Mouse (Mus musculus): ENCODE measurements around the gene Ppt2. TPM values are rescaled to one million over a fixed set of nuclear protein-coding genes. Genes with fewer than 3 reads are reported as not detected.

Gene Ppt2
- polyA plus RNA-seq, 1 experiment from 2014 or later = 17.7 TPM

- ATAC-seq = no peak
- 80% methylated on average over 3 of the region's 3 CpGs for WGBS
- H3K4me2 ChIP-seq (ENCODE audit: low read length) = no peak overlapping the region
Observed at GRCm38 (mm10) chr17:34658591-34658990, 30.3 kb upstream of the Ppt2 start.

GRCm38 (mm10) chr17:34658145-34658544 lies 29.8 kb upstream of the Ppt2 start:
- 81% methylated on average over 2 of the region's 2 CpGs for WGBS
- peaks cover 18% of the 10 kb centered on the region for H3K27me3 ChIP-seq (replicated peaks; ENCODE audit: control insufficient read depth, insufficient read depth, low read length)
- H3K9ac ChIP-seq (replicated peaks; ENCODE audit: low read depth, low read length) = no peak overlapping the region
- H3K27ac ChIP-seq (ENCODE audit: low read length) = no peak overlapping the region
- H3K4me2 ChIP-seq (ENCODE audit: low read length) = no peak overlapping the region
- H3K4me3 ChIP-seq (replicated peaks; ENCODE audit: low read length) = no peak overlapping the region
- H3K9me3 ChIP-seq (ENCODE audit: control insufficient read depth, low read length) = no peaks in the 10 kb centered on the region
- H3K4me1 ChIP-seq (replicated peaks; ENCODE audit: control insufficient read depth, insufficient read depth, low read length) = peaks cover 3% of the 10 kb centered on the region; the same call in 1 of the 2 replicates
- ATAC-seq = no peak
- 0 out of 2 replicates have a peak, but pooled peaks cover 7% of the 10 kb centered on the region for H3K36me3 ChIP-seq (ENCODE audit: control insufficient read depth, insufficient read depth)

More at GRCm38 (mm10) chr17:34658591-34658990, 30.3 kb upstream of the Ppt2 start:
- Histone ChIP-seq H3K4me1 (replicated peaks; ENCODE audit: control insufficient read depth, insufficient read depth, low read length) (peaks cover 3% of the 10 kb centered on the region; the same call in 1 of the 2 replicates), H3K27ac (ENCODE audit: low read length) (no peak overlapping the region), H3K9ac (replicated peaks; ENCODE audit: low read depth, low read length) (no peak overlapping the region), H3K27me3 (replicated peaks; ENCODE audit: control insufficient read depth, insufficient read depth, low read length) (peaks cover 18% of the 10 kb centered on the region), H3K36me3 (ENCODE audit: control insufficient read depth, insufficient read depth) (0 out of 2 replicates have a peak, but pooled peaks cover 4% of the 10 kb centered on the region), H3K9me3 (ENCODE audit: control insufficient read depth, low read length) (no peaks in the 10 kb centered on the region), H3K4me3 (replicated peaks; ENCODE audit: low read length) (no peak overlapping the region)

- no peak overlapping the region for H3K9ac ChIP-seq (replicated peaks; ENCODE audit: low read depth, low read length)
- H3K27me3 ChIP-seq (replicated peaks; ENCODE audit: control insufficient read depth, insufficient read depth, low read length) = peaks cover 13% of the 10 kb centered on the region
- no peak overlapping the region for H3K27ac ChIP-seq (ENCODE audit: low read length)
- no peak for ATAC-seq
- 36% methylated on average over 2 of the region's 2 CpGs for WGBS
- peaks cover 10% of the 10 kb centered on the region; the same call in 1 of the 2 replicates for H3K36me3 ChIP-seq (ENCODE audit: control insufficient read depth, insufficient read depth)
- no peaks in the 10 kb centered on the region for H3K9me3 ChIP-seq (ENCODE audit: control insufficient read depth, low read length)
- peaks cover 3% of the 10 kb centered on the region; the same call in 1 of the 2 replicates for H3K4me1 ChIP-seq (replicated peaks; ENCODE audit: control insufficient read depth, insufficient read depth, low read length)
- H3K4me2 ChIP-seq (ENCODE audit: low read length) = no peak overlapping the region
- no peak overlapping the region for H3K4me3 ChIP-seq (replicated peaks; ENCODE audit: low read length)
Observed at GRCm38 (mm10) chr17:34657271-34657670, 29.0 kb upstream of the Ppt2 start.

GRCm38 (mm10) chr17:34656666-34657065 lies 28.4 kb upstream of the Ppt2 start:
- H3K27me3 ChIP-seq (replicated peaks; ENCODE audit: control insufficient read depth, insufficient read depth, low read length) = peaks cover 13% of the 10 kb centered on the region
- no peak overlapping the region for H3K4me2 ChIP-seq (ENCODE audit: low read length)
- H3K4me3 ChIP-seq (replicated peaks; ENCODE audit: low read length) = no peak overlapping the region
- no peak overlapping the region for H3K27ac ChIP-seq (ENCODE audit: low read length)
- H3K9ac ChIP-seq (replicated peaks; ENCODE audit: low read depth, low read length) = no peak overlapping the region
- no peak for ATAC-seq
- peaks cover 3% of the 10 kb centered on the region; the same call in 1 of the 2 replicates for H3K4me1 ChIP-seq (replicated peaks; ENCODE audit: control insufficient read depth, insufficient read depth, low read length)
- H3K36me3 ChIP-seq (ENCODE audit: control insufficient read depth, insufficient read depth) = peaks cover 13% of the 10 kb centered on the region; the same call in 1 of the 2 replicates
- H3K9me3 ChIP-seq (ENCODE audit: control insufficient read depth, low read length) = no peaks in the 10 kb centered on the region
- WGBS = 47% methylated on average over 8 of the region's 8 CpGs

- H3K27me3 ChIP-seq (replicated peaks; ENCODE audit: control insufficient read depth, insufficient read depth, low read length) = peaks cover 13% of the 10 kb centered on the region
- H3K9me3 ChIP-seq (ENCODE audit: control insufficient read depth, low read length) = no peaks in the 10 kb centered on the region
- H3K36me3 ChIP-seq (ENCODE audit: control insufficient read depth, insufficient read depth) = peaks cover 16% of the 10 kb centered on the region
- H3K4me2 ChIP-seq (ENCODE audit: low read length) = no peak overlapping the region
- ATAC-seq = peak; percentile 25; the same call in 1 of the 2 replicates
- WGBS = 46% methylated on average over 4 of the region's 4 CpGs
- no peaks in the 10 kb centered on the region for H3K4me1 ChIP-seq (replicated peaks; ENCODE audit: control insufficient read depth, insufficient read depth, low read length)
- no peak overlapping the region for H3K27ac ChIP-seq (ENCODE audit: low read length)
- no peak overlapping the region for H3K4me3 ChIP-seq (replicated peaks; ENCODE audit: low read length)
- no peak overlapping the region for H3K9ac ChIP-seq (replicated peaks; ENCODE audit: low read depth, low read length)
Observed at GRCm38 (mm10) chr17:34655581-34655991, 27.3 kb upstream of the Ppt2 start.

- Histone ChIP-seq H3K27me3 (replicated peaks; ENCODE audit: control insufficient read depth, insufficient read depth, low read length) (peaks cover 9% of the 10 kb centered on the region), H3K4me2 (ENCODE audit: low read length) (no peak overlapping the region), H3K4me1 (replicated peaks; ENCODE audit: control insufficient read depth, insufficient read depth, low read length) (no peaks in the 10 kb centered on the region), H3K9ac (replicated peaks; ENCODE audit: low read depth, low read length) (no peak overlapping the region), H3K4me3 (replicated peaks; ENCODE audit: low read length) (no peak overlapping the region), H3K9me3 (ENCODE audit: control insufficient read depth, low read length) (no peaks in the 10 kb centered on the region), H3K36me3 (ENCODE audit: control insufficient read depth, insufficient read depth) (peaks cover 20% of the 10 kb centered on the region), H3K27ac (ENCODE audit: low read length) (no peak overlapping the region)
- 96% methylated on average over 5 of the region's 7 CpGs for WGBS
- ATAC-seq = no peak
Observed at GRCm38 (mm10) chr17:34655160-34655559, 26.9 kb upstream of the Ppt2 start.

GRCm38 (mm10) chr17:34654392-34654791 lies 26.1 kb upstream of the Ppt2 start:
- no peak for ATAC-seq
- no peak overlapping the region for H3K27ac ChIP-seq (ENCODE audit: low read length)
- H3K9ac ChIP-seq (replicated peaks; ENCODE audit: low read depth, low read length) = no peak overlapping the region
- no peaks in the 10 kb centered on the region for H3K9me3 ChIP-seq (ENCODE audit: control insufficient read depth, low read length)
- no peaks in the 10 kb centered on the region for H3K4me1 ChIP-seq (replicated peaks; ENCODE audit: control insufficient read depth, insufficient read depth, low read length)
- no peak overlapping the region for H3K4me2 ChIP-seq (ENCODE audit: low read length)
- H3K4me3 ChIP-seq (replicated peaks; ENCODE audit: low read length) = no peak overlapping the region
- peaks cover 3% of the 10 kb centered on the region; the same call in 1 of the 2 replicates for H3K27me3 ChIP-seq (replicated peaks; ENCODE audit: control insufficient read depth, insufficient read depth, low read length)
- peaks cover 20% of the 10 kb centered on the region for H3K36me3 ChIP-seq (ENCODE audit: control insufficient read depth, insufficient read depth)
- WGBS = 97% methylated on average over 13 of the region's 13 CpGs

- WGBS = 68% methylated on average over 9 of the region's 9 CpGs
- Histone ChIP-seq H3K27ac (ENCODE audit: low read length) (no peak overlapping the region), H3K9me3 (ENCODE audit: control insufficient read depth, low read length) (no peaks in the 10 kb centered on the region), H3K4me2 (ENCODE audit: low read length) (no peak overlapping the region), H3K4me3 (replicated peaks; ENCODE audit: low read length) (no peak overlapping the region), H3K9ac (replicated peaks; ENCODE audit: low read depth, low read length) (no peak overlapping the region), H3K36me3 (ENCODE audit: control insufficient read depth, insufficient read depth) (peaks cover 20% of the 10 kb centered on the region), H3K4me1 (replicated peaks; ENCODE audit: control insufficient read depth, insufficient read depth, low read length) (no peaks in the 10 kb centered on the region), H3K27me3 (replicated peaks; ENCODE audit: control insufficient read depth, insufficient read depth, low read length) (no peaks in the 10 kb centered on the region)
- no peak for ATAC-seq
Observed at GRCm38 (mm10) chr17:34653746-34654285, 25.5 kb upstream of the Ppt2 start.

GRCm38 (mm10) chr17:34652985-34653384 lies 24.7 kb upstream of the Ppt2 start:
- no peak overlapping the region for H3K4me2 ChIP-seq (ENCODE audit: low read length)
- 95% methylated on average over 8 of the region's 8 CpGs for WGBS
- H3K9ac ChIP-seq (replicated peaks; ENCODE audit: low read depth, low read length) = no peak overlapping the region
- no peaks in the 10 kb centered on the region for H3K27me3 ChIP-seq (replicated peaks; ENCODE audit: control insufficient read depth, insufficient read depth, low read length)
- peaks cover 20% of the 10 kb centered on the region for H3K36me3 ChIP-seq (ENCODE audit: control insufficient read depth, insufficient read depth)
- no peaks in the 10 kb centered on the region for H3K9me3 ChIP-seq (ENCODE audit: control insufficient read depth, low read length)
- no peak overlapping the region for H3K27ac ChIP-seq (ENCODE audit: low read length)
- peaks cover 6% of the 10 kb centered on the region for H3K4me1 ChIP-seq (replicated peaks; ENCODE audit: control insufficient read depth, insufficient read depth, low read length)
- H3K4me3 ChIP-seq (replicated peaks; ENCODE audit: low read length) = no peak overlapping the region
- no peak for ATAC-seq
